Mouse (Mus musculus): ENCODE results near the gene Slit3.

Gene Slit3

DNA sequence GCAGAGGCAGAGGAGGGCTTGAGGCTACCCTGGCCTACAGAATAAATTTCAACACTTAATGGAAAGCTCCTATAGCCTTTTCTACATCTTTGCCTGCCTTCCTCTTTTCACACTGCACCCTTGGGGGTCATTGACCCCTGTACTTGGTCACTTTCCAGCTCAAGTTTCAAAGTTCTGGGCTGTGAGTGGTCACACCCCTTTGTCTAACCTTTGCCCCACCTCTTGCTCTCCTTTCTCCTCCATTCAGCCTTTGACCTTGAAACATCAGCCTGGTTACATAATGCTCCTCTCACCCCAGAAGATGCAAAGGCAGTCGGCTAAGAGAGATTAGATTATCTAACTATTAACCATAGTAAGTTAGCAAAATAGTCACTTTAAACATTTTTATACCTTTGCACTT is 611.3 kb downstream of the Slit3 start:
- no peak for DNase-seq (ENCODE audit: low read depth in 1 of 2, low spot score in 2 of 2)

DNA sequence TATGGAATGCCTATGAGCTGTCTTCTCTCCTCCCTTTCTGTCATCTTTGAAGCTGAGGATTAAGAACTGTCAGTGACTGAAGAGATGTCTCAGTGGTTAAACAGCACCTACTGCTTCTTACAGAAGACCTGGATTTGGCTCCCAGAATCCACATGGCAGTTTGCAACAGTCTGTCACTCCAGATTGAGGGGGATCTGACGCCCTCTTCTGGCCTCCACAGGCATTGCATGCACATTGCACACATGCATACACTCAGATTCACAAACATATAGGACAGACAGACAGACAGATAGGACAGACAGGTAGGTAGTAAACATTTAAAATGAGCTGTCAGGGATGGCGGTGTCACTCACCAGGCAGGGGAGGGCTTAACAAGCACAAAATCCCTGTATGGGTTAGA is 615.8 kb downstream of the Slit3 start:
- no peak for DNase-seq (ENCODE audit: low read depth in 1 of 2, low spot score in 2 of 2)

DNA sequence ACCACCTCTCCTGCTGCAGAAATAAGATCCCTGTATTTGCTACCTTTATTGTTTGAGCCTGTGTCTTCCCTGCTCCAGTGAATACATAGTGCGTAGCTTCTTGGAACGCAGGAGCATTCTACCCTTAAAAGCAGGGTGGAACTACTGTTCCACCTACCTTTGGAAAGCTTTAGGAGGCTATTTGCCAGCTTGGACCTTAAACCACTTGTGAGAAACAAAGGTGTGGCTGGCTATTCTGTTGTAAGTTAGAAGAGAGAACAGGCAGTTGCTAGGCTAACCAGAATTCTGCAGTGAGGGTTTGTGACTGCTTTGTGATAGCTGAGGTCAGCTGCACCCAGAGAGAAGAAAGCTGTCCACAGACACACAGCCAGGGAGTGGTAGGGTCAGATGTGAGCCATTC is 616.2 kb downstream of the Slit3 start:
- no peak for DNase-seq (ENCODE audit: low read depth in 1 of 2, low spot score in 2 of 2)

DNA sequence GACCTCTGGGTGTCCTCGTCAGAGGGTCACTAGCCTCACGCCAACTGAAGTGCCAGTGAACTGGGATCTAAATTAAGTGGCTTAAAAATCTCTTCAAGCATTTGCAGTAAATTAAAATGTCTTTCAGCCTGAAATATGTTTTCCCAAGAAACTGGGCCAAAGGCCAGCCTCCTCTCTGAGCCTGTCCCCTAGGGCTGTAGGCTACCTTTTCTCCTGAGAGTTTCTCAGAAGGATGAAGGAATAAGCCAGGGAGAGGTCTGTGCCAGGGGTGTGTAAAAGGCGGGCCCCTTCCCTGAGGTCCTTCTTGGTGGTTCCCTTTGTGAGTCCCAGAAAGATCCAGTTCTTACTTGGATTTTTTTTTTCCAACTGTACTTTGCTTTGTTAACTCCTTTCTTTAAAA is 617.1 kb downstream of the Slit3 start:
- no peak for DNase-seq (ENCODE audit: low read depth in 1 of 2, low spot score in 2 of 2)

DNA sequence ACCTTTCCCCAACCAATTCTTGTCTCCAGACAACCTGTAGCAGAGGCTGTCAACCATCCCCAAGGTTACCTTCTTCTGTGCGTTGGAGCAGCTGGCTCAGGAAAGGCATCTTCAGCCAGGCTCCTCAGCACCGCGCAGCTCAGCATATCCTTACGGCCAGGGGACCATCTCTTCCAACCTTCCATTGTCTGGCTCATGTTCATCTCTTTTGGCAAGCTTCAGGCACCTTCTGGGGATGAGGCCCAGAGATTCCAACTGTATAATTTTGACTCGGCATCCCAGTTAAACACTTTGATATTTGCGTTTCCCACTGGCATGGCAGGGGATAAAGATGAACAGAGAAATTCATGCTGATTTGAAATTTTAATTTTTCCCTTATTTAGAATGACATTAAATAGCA is 622.6 kb downstream of the Slit3 start:
- DNase-seq (ENCODE audit: low read depth in 1 of 2, low spot score in 2 of 2): no peak

DNA sequence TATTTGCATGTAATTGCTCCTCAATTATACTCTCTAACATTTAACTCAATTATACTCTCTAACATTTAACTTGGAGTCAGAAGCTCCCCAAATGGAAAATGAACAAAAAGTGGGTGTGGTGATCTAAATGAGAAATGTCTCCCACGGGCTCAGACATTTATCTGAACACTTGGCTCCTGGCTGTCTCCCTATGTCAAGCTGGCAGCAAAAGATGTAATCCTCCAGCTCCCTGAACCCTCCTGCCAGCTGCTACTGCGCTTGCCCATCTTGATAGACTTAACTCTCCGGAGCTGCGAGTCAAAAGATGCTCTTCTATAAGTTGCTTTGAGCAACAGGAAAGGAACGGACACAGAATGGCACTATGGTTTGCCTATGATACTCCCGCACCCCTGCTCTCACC is 623.5 kb downstream of the Slit3 start:
- no peak for DNase-seq (ENCODE audit: low read depth in 1 of 2, low spot score in 2 of 2)

DNA sequence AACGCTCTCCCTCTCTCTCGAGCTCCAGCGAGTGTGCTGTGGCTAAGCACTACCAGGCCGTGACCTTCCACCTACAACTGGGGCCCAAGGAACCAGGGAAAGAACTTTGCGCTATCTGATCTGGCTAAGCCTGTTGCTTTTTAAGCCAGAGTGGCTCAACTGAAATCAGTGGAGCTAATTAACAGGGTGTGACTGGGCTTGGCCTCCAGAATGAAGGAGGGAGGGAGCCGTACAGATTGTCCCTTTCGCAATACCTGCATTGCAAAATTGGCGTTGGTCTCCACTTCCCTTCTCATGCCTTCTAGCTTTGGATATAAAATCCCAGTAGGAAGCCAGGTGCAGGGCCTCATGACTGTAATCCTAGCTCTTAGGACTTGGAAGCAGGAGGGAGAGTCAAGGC is 629.6 kb downstream of the Slit3 start:
- peak; percentile 26 to 34 for DNase-seq (ENCODE audit: low read depth in 1 of 2, low spot score in 2 of 2)

DNA sequence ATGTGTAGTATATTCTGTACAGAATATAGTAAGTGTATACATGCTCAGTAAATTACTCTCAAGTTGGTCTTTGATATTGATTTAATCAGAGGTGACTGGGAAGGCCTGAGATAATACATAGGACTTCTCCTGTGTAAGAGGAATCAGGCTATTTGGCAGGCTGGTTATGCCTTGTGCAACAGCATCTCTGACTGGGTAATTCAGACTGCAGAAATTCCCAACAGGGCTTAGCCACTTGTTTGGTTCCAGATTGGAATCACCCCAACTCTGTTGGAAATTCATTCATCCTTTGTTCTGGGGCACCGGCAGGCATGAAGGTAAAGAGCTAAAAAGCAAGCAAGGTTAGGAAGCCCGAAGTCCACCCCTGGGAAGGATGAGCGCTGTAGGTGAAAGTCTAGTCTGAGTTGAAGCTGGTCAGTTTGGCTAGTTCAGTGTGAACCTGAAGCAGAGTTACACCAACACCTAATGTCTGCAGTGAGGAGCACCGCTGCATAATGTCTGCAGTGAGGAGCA is 633.9 kb downstream of the Slit3 start:
- no peak for DNase-seq (ENCODE audit: low read depth in 1 of 2, low spot score in 2 of 2)

DNA sequence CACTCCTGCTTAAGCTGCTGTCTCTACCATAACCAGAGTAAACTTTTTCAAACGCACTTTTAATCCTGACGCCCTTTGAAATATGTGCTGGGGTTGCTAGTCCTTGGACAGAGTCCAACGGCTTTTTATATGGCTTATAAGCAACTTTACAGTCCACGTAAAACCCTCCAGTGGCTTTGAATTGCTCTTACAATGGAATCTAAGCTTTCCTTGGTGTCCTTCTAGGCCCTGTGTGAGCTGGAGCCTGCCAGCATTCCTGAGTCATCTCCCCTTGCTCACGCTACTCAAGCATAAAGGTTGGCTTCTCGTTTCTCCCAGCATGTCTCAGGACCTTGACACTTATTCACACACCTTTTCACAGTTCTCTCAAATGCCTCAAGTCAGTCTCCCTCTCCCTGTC is 634.5 kb downstream of the Slit3 start:
- DNase-seq (ENCODE audit: low read depth in 1 of 2, low spot score in 2 of 2): no peak

DNA sequence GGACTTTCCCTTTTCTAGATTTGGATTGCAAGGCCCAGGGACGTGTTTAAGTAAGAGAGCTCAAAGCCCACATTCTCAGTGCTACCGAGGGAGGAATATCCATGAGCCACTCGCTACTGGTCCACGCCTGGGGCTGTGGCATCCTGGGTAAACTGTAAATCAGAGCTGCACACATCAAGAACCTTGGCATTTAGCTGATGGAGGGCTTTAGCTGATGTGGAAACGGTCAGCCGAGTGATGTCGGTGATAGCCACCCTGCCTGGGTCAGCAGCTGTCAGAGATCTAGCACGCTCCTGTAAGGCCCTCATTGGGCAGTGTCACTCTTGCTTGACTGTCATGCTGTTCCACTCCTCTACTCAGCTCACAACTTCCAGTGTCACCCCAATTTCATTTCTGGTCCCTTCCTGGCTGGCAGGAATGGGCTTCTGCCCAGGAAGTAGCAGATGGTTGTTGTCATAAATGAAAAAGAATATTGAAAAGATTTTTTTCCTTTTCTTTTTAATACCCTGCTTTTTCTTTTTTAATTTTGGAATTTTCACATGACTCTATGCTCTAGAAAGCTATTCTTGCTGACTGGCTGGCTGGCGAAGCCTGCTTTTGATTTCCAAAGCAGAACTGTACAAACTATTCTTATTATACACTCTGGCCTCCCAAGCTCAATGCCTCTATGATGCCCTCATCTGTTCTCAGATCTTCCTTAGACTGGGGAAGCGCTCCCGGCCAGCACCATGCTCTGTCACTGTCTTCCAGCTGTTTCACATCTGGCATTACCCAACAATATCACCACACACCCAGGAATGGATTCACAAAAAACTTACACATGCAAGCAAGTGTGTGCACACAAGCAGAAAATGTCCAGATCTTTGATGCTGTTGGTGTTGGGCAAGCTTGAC is 635.6 kb downstream of the Slit3 start:
- DNase-seq (ENCODE audit: low read depth in 1 of 2, low spot score in 2 of 2): no peak

Measured in monocyte, adult 2 months (primary cell).